Mouse (Mus musculus) hindbrain, embryonic 12.5 days (tissue): ENCODE measurements around the gene Kazn. TPM values are rescaled to one million over a fixed set of nuclear protein-coding genes. Genes with fewer than 3 reads are reported as not detected.
A peak's percentile ranks its signal among the peaks of the same experiment; 100 is the strongest.

Experiments
- ATAC-seq: fragments of 200-750 bp; cut with Nextera tagmentation; 2 replicates; pipeline ENCODE4 v1.8.0; 2017; ENCODE audit warnings: moderate TSS enrichment; ENCODE audit not compliant: low FRiP score
- H3K27ac ChIP-seq: fragments of 300-500 bp; sonication (generic); 2 replicates; pipeline ENCODE4 v1.5.1; 2016; ENCODE audit warnings: mild to moderate bottlenecking
- H3K27me3 ChIP-seq: fragments of 300-500 bp; sonication (generic); 2 replicates; pipeline ENCODE4 v1.6.1; 2016; ENCODE audit warnings: mild to moderate bottlenecking
- H3K36me3 ChIP-seq: fragments of 300-500 bp; sonication (generic); 2 replicates; pipeline ENCODE4 v1.6.1; 2016; ENCODE audit warnings: mild to moderate bottlenecking
- H3K4me1 ChIP-seq: fragments of 300-500 bp; sonication (generic); 2 replicates; pipeline ENCODE4 v1.6.1; 2016
- H3K4me2 ChIP-seq: fragments of 300-500 bp; sonication (generic); replicated peaks from 2 replicates; pipeline ENCODE4 v1.6.1; 2016; ENCODE audit warnings: mild to moderate bottlenecking
- H3K4me3 ChIP-seq: fragments of 300-500 bp; sonication (generic); 2 replicates; pipeline ENCODE4 v1.5.1; 2016; ENCODE audit warnings: mild to moderate bottlenecking
- H3K9ac ChIP-seq: fragments of 300-500 bp; sonication (generic); 2 replicates; pipeline ENCODE4 v1.6.1; 2016; ENCODE audit warnings: mild to moderate bottlenecking, moderate library complexity
- H3K9me3 ChIP-seq: fragments of 300-500 bp; sonication (generic); replicated peaks from 2 replicates; pipeline ENCODE4 v1.6.1; 2016; ENCODE audit warnings: mild to moderate bottlenecking
- WGBS: fragments of 180-500 bp; shearing (Covaris S2); methylation state at CpG from one replicate; pipeline ENCODE4 v1.1.7; 2016; 5-methylcytosine and 5-hydroxymethylcytosine counted together
- polyA plus RNA-seq: library from polyadenylated mRNA; unstranded; fragments of >200 nt; fragmentation: Nextera tagmentation; extraction: Ambion mirVana; gene quantifications from 2 replicates; pipeline ENCODE4 v1.2.1, GENCODE M21; 2016

Gene Kazn
- polyA plus RNA-seq, 1 experiment from 2014 or later, result 20.6 TPM

- H3K4me1 ChIP-seq, result peaks cover 10% of the 10 kb centered on the region
- H3K27ac ChIP-seq, result no peak overlapping the region
- no peaks in the 10 kb centered on the region for H3K9me3 ChIP-seq
- H3K4me2 ChIP-seq, result no peak overlapping the region
- no peak overlapping the region for H3K9ac ChIP-seq
- ATAC-seq, result no peak
- no peaks in the 10 kb centered on the region for H3K36me3 ChIP-seq
- no peak overlapping the region for H3K4me3 ChIP-seq
- 77% methylated on average over 10 of the region's 10 CpGs for WGBS
- H3K27me3 ChIP-seq, result no peaks in the 10 kb centered on the region
Measured at GRCm38 (mm10) chr4:142126641-142127274, 112.4 kb downstream of the Kazn start.

DNA sequence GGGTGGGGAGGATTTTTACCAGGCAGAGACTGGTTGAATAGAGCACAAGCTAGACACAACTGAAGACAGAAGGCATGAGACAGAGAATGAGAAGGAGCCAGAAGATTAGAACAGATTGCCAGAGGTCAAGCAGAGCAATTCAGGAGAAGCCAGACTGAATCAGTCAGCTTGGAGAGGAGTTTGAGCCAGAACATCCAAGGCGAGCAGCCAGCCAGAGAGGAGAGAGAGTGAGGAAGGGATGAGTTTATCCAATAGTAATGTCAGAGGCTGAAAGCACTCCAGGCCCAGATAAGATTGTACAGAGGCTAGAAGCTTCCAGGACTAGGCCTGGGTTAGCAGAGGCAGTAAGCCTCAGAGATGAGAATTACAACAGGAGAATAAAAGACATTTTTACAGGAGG is 118.0 kb downstream of the Kazn start:
- Histone ChIP-seq H3K4me1 (peaks cover 16% of the 10 kb centered on the region), H3K9ac (no peak overlapping the region), H3K4me2 (no peak overlapping the region), H3K4me3 (no peak overlapping the region), H3K27me3 (no peaks in the 10 kb centered on the region), H3K36me3 (no peaks in the 10 kb centered on the region), H3K27ac (no peak overlapping the region), H3K9me3 (no peaks in the 10 kb centered on the region)
- ATAC-seq, result no peak
- 46% methylated on average over 1 of the region's 1 CpGs for WGBS

DNA sequence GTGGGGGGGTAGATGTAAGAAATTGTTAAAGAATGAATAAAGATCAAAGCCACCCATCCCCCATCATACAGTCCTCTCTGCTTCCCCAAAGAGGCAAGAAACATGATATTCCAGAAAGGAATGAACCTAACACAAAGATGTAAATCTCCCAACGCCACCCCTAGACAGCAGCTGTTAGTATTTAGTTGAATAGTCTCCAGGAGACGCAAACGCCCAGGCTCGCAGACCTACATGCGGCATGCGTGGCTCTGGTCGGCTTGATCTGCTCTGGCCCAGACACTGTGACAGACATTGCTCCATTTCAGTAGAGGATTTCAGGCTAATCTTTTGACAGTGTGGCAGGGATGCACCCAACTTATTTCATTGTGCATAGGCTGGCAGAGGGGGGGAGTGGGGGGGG is 120.7 kb downstream of the Kazn start:
- Histone ChIP-seq H3K9me3 (no peaks in the 10 kb centered on the region), H3K27me3 (0 out of 2 replicates have a peak, but pooled peaks cover 6% of the 10 kb centered on the region), H3K36me3 (no peaks in the 10 kb centered on the region), H3K9ac (no peak overlapping the region), H3K4me1 (peaks cover 19% of the 10 kb centered on the region), H3K27ac (no peak overlapping the region), H3K4me3 (no peak overlapping the region), H3K4me2 (no peak overlapping the region)
- 55% methylated on average over 7 of the region's 7 CpGs for WGBS
- no peak for ATAC-seq

- H3K4me3 ChIP-seq, result no peak overlapping the region
- peaks cover 19% of the 10 kb centered on the region for H3K4me1 ChIP-seq
- no peaks in the 10 kb centered on the region for H3K36me3 ChIP-seq
- H3K4me2 ChIP-seq, result no peak overlapping the region
- no peaks in the 10 kb centered on the region for H3K9me3 ChIP-seq
- no peak overlapping the region for H3K27ac ChIP-seq
- H3K9ac ChIP-seq, result no peak overlapping the region
- no peak for ATAC-seq
- WGBS, result 83% methylated on average over 12 of the region's 12 CpGs
- 0 out of 2 replicates have a peak, but pooled peaks cover 6% of the 10 kb centered on the region for H3K27me3 ChIP-seq
Measured at GRCm38 (mm10) chr4:142117993-142118392, 121.2 kb downstream of the Kazn start.

- H3K4me1 ChIP-seq, result peaks cover 8% of the 10 kb centered on the region; the same call in 1 of the 2 replicates
- H3K27me3 ChIP-seq, result 0 out of 2 replicates have a peak, but pooled peaks cover 6% of the 10 kb centered on the region
- no peak overlapping the region for H3K4me2 ChIP-seq
- no peak overlapping the region for H3K4me3 ChIP-seq
- no peak overlapping the region for H3K27ac ChIP-seq
- no peaks in the 10 kb centered on the region for H3K36me3 ChIP-seq
- 26% methylated on average over 8 of the region's 8 CpGs for WGBS
- no peak overlapping the region for H3K9ac ChIP-seq
- H3K9me3 ChIP-seq, result no peaks in the 10 kb centered on the region
- ATAC-seq, result no peak
Measured at GRCm38 (mm10) chr4:142113306-142113705, 125.9 kb downstream of the Kazn start.

DNA sequence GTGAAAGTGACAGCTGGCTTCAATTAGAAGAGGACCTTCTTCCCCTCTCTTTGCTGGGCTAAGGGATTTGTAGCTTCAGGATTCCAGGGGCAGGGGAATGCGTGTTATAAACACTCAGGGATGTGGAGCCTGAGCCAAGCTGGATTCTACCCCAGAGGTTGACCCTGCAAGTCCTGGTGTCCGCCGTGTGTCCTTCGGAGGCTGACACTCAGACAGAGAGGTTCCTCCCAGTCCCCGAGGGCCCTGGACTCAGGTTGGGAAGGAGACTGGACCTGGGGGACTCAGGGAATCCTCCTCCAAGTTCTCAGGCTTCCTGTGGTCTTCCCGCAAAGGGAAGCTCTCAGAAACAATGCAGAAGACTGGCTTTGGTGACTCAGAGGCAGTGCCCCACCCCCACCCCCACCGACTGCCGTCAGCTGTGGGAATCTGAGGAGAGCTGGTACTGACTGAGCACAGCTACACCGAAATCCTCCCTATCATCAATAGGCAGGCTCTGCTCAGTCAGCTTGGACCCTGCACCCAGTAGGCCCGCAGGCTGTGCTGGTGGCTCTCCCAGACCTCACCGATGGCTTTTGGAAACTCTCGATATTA is 136.0 kb downstream of the Kazn start:
- Histone ChIP-seq H3K27ac (no peak overlapping the region), H3K4me2 (no peak overlapping the region), H3K9me3 (no peaks in the 10 kb centered on the region), H3K4me1 (no peaks in the 10 kb centered on the region), H3K27me3 (no peaks in the 10 kb centered on the region), H3K9ac (no peak overlapping the region), H3K36me3 (peaks cover 9% of the 10 kb centered on the region; the same call in 1 of the 2 replicates), H3K4me3 (no peak overlapping the region)
- ATAC-seq, result no peak
- 53% methylated on average over 12 of the region's 12 CpGs for WGBS

- WGBS, result 25% methylated on average over 8 of the region's 8 CpGs
- no peak overlapping the region for H3K4me3 ChIP-seq
Measured at GRCm38 (mm10) chr4:142098303-142098702, 140.9 kb downstream of the Kazn start.

GRCm38 (mm10) chr4:142097871-142098270 is 141.3 kb downstream of the Kazn start:
- Histone ChIP-seq H3K4me1 (peaks cover 3% of the 10 kb centered on the region; the same call in 1 of the 2 replicates), H3K27me3 (0 out of 2 replicates have a peak, but pooled peaks cover 4% of the 10 kb centered on the region), H3K36me3 (no peaks in the 10 kb centered on the region), H3K4me2 (no peak overlapping the region), H3K4me3 (no peak overlapping the region), H3K9me3 (no peaks in the 10 kb centered on the region), H3K27ac (no peak overlapping the region), H3K9ac (no peak overlapping the region)
- WGBS, result 44% methylated on average over 5 of the region's 5 CpGs
- ATAC-seq, result no peak

More at GRCm38 (mm10) chr4:142098303-142098702, 140.9 kb downstream of the Kazn start:
- 0 out of 2 replicates have a peak, but pooled peaks have one; percentile 15 for ATAC-seq
- no peak overlapping the region for H3K4me2 ChIP-seq
- H3K9me3 ChIP-seq, result no peaks in the 10 kb centered on the region
- H3K9ac ChIP-seq, result no peak overlapping the region
- H3K27me3 ChIP-seq, result 0 out of 2 replicates have a peak, but pooled peaks cover 1% of the 10 kb centered on the region
- H3K36me3 ChIP-seq, result no peaks in the 10 kb centered on the region
- H3K27ac ChIP-seq, result no peak overlapping the region
- H3K4me1 ChIP-seq, result peaks cover 3% of the 10 kb centered on the region; the same call in 1 of the 2 replicates

DNA sequence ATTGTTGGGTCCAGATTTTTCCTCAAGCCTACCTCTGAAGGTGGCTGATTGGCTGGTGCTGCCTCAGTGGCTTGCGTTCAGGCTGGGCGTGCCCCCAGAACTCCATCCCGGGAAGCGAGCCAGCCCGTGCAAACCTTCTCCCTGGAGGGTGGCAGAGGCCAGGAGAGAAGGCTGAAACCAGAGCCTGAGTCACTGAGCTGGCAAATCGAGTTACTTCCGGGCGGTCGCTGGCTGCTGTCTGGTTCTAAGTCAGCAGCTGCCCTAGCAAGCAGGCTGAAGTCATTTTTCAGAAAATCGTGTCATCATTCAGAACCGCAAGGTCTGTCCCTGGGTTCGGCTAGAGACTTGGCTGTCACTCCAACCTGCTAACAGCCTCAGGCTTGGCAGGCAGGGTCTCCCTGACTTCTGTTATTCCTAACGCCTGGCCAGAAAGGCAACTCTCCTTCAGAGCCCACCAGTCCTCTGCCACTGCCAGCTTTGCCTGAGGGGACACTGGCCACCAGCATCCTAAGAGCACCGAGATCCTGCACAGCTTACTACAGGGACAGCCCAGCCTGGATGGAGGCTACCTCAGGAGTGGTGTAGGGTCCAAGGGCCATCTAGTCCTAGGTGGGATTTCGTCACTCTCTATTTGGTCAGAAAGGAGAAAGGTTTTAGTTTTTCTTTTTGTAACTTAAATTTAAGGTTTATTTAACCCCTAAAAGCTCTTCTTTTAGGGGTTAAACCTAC is 143.5 kb downstream of the Kazn start:
- Histone ChIP-seq H3K9ac (no peak overlapping the region), H3K27ac (no peak overlapping the region)

GRCm38 (mm10) chr4:142094386-142094785 is 144.8 kb downstream of the Kazn start:
- ATAC-seq, result no peak
- no peaks in the 10 kb centered on the region for H3K9me3 ChIP-seq
- no peak overlapping the region for H3K27ac ChIP-seq
- WGBS, result 87% methylated on average over 11 of the region's 11 CpGs
- no peak overlapping the region for H3K4me3 ChIP-seq
- peaks cover 10% of the 10 kb centered on the region; the same call in 1 of the 2 replicates for H3K27me3 ChIP-seq
- H3K4me1 ChIP-seq, result peaks cover 3% of the 10 kb centered on the region; the same call in 1 of the 2 replicates
- no peak overlapping the region for H3K9ac ChIP-seq
- H3K36me3 ChIP-seq, result no peaks in the 10 kb centered on the region
- H3K4me2 ChIP-seq, result no peak overlapping the region

More for the DNA sequence above, 143.5 kb downstream of the Kazn start:
- WGBS, result 46% methylated on average over 15 of the region's 15 CpGs
- 0 out of 2 replicates have a peak, but pooled peaks cover 4% of the 10 kb centered on the region for H3K27me3 ChIP-seq
- no peaks in the 10 kb centered on the region for H3K9me3 ChIP-seq
- H3K4me2 ChIP-seq, result no peak overlapping the region
- H3K4me1 ChIP-seq, result peaks cover 3% of the 10 kb centered on the region; the same call in 1 of the 2 replicates
- no peak for ATAC-seq
- H3K36me3 ChIP-seq, result no peaks in the 10 kb centered on the region
- H3K4me3 ChIP-seq, result no peak overlapping the region

- Histone ChIP-seq H3K36me3 (no peaks in the 10 kb centered on the region), H3K9ac (no peak overlapping the region), H3K27me3 (peaks cover 17% of the 10 kb centered on the region), H3K4me2 (no peak overlapping the region), H3K27ac (no peak overlapping the region), H3K4me1 (peaks cover 7% of the 10 kb centered on the region; the same call in 1 of the 2 replicates), H3K9me3 (no peaks in the 10 kb centered on the region), H3K4me3 (no peak overlapping the region)
- WGBS, result 68% methylated on average over 2 of the region's 2 CpGs
- ATAC-seq, result no peak
Measured at GRCm38 (mm10) chr4:142091100-142091499, 148.1 kb downstream of the Kazn start.

DNA sequence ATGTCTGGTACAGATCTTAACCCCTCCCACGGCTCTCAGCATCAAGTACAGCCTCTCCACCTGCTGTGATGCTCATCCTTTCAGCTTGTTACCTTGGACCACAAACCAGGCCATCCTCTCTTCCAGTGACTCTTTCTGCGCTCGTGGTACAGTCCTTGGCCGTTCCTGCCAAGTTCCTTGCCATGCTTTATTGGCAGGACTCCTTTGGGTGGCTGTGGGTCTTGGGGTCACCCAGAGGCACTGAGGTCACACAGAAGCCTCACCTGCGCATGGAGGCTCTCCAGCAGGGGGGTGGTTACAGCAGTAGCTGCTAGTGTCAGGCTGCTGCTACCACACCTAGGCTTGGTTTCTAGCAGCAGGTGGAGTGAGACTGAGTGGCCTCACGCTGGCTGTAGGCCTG is 149.2 kb downstream of the Kazn start:
- WGBS, result 75% methylated on average over 6 of the region's 6 CpGs
- H3K9ac ChIP-seq, result no peak overlapping the region
- no peak overlapping the region for H3K4me2 ChIP-seq
- H3K27me3 ChIP-seq, result peaks cover 28% of the 10 kb centered on the region
- ATAC-seq, result no peak
- H3K36me3 ChIP-seq, result no peaks in the 10 kb centered on the region
- 0 out of 2 replicates have a peak, but pooled peaks cover 4% of the 10 kb centered on the region for H3K4me1 ChIP-seq
- H3K4me3 ChIP-seq, result no peak overlapping the region
- H3K27ac ChIP-seq, result no peak overlapping the region
- no peaks in the 10 kb centered on the region for H3K9me3 ChIP-seq
